Mouse (Mus musculus): ENCODE results near the gene Cox17. TPM values are rescaled to one million over a fixed set of nuclear protein-coding genes. Genes with fewer than 3 reads are reported as not detected.

Gene Cox17
- total RNA-seq, 2 experiments from 2014 or later = 131 to 133 TPM

DNA sequence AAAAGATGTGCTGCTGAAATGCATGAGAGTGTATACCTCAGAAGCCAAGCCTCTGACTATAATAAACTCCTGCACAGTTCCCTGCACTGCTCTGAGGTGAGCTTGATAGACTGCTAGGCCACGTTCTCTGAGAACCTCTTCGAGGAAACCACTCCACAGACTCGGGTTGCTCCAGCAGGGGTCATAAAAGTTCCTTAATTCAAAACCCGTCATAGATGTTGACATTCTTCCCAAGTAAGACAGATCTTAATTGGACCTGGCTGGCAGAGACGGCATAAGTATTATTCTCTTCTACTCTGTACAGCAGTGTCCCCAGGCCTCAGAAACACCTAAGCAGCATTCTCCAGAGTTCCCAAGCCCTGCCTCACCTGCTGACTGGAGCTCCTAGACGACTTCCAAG lies 4.1 kb downstream of the Cox17 start:
- H3K4me3 ChIP-seq = no peak overlapping the region
- no peak for TF ChIP-seq CTCF (IDR thresholded peaks at IDR 0.05)
- intact Hi-C loops (cut with DNase I) = no loop called here
- no peak overlapping the region for H3K27ac ChIP-seq
- DNase-seq (ENCODE audit: extremely low spot score in 1 of 2, low spot score in 2 of 2) = no peak

DNA sequence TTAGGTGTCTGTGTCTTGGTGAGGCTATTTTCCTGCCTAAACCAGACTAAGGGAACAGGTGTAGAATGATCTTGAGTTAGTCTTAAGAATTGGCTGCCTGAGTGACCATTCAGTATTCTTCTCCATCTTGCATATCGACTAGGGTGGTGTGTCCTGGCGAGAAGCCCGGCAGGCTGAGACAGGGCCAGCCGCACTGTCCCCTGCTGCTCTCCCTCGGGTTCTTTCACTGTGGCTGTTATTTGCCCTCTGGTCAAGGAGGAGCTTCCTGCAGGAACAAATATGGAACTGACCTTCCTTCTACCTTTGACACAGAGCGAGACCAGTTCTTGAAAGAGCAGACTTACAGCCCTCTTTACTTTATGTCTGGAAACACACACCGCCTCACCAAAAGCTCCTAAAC lies 5.2 kb downstream of the Cox17 start:
- DNase-seq (ENCODE audit: extremely low spot score in 1 of 2, low spot score in 2 of 2) = no peak
- no peak for TF ChIP-seq CTCF (IDR thresholded peaks at IDR 0.05)
- no peak overlapping the region for H3K27ac ChIP-seq
- no peak overlapping the region for H3K4me3 ChIP-seq
- intact Hi-C loops (cut with DNase I) = no loop called here

DNA sequence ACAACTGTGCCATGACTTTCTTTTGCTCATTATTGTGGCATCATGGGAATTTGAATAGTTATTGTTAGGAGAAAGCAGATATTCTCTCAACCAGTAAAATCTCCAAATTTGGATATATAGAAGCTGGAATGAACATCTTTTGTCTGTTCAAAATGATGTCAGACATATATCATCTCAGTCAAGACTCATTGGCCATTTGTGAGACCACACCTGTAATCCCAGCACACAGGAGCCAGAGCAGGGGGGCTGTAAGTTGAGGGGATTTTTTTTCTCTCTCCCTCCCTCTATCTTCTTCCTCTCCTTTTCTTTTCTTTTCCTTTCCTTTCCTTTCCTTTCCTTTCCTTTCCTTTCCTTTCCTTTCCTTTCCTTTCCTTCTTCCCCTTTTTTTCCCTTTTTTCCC lies 6.1 kb downstream of the Cox17 start:
- DNase-seq (ENCODE audit: extremely low spot score in 1 of 2, low spot score in 2 of 2) = no peak
- TF ChIP-seq CTCF (IDR thresholded peaks at IDR 0.05) = no peak
- Histone ChIP-seq H3K27ac (no peak overlapping the region), H3K4me3 (no peak overlapping the region)
- intact Hi-C loops (cut with DNase I) = no loop called here

DNA sequence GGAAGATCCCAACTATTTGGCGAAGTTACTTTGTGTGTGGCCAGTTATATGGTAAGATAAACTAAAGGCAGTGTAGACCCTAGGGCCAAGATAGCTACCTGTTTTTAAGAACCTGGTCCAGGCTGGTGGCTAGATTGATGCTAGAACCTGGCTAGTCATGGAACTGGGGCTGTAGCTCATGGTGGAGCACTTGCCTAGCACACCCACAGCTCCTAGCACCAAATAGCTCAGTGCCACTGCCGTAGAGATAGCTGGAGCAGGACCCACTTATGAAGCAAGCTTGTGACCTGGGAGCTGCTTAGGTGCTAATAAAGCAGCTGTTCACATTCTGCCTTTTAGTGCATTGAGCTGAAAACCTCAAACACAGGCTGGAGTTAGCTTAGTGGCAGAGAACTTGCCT lies 6.9 kb downstream of the Cox17 start:
- no peak overlapping the region for H3K4me3 ChIP-seq
- no peak for TF ChIP-seq CTCF (IDR thresholded peaks at IDR 0.05)
- no peak overlapping the region for H3K27ac ChIP-seq
- intact Hi-C loops (cut with DNase I) = no loop called here
- DNase-seq (ENCODE audit: extremely low spot score in 1 of 2, low spot score in 2 of 2) = no peak

DNA sequence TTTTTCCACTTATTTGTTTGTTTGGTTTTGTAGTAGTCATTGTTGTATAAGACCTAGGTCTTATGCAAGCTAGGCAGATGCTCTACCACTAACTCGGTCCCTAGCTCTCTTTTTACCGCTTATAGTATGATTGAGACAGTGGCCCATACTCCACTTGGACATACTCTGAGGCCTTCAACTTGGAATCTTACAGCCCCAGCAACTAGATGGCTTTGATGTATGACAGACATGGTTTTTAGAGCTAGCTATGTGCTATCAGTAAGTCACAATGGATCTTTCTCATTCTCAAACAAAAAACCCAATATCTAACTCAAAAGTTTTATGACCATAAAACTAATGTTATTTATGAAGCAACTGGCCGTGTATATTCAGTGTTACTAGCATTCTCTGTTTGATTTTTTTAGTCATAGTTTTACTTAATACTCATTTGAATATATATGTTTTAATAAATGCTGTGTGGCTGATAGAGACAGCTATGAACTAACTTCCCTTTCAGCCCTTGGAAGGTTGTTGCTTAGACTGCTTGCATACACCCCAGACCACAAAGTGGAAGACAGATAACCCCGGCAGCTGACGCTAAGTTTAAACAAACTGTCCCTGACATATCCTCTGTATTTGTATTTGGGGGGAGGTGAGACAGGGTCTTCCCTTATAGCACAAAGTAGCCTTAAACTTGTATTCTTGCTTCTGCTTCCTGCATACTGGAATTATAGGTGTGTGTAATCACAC lies 7.6 kb downstream of the Cox17 start:
- no peak overlapping the region for H3K27ac ChIP-seq
- intact Hi-C loops (cut with DNase I) = no loop called here
- no peak overlapping the region for H3K4me3 ChIP-seq
- DNase-seq (ENCODE audit: extremely low spot score in 1 of 2, low spot score in 2 of 2) = no peak
- TF ChIP-seq CTCF (IDR thresholded peaks at IDR 0.05) = no peak

DNA sequence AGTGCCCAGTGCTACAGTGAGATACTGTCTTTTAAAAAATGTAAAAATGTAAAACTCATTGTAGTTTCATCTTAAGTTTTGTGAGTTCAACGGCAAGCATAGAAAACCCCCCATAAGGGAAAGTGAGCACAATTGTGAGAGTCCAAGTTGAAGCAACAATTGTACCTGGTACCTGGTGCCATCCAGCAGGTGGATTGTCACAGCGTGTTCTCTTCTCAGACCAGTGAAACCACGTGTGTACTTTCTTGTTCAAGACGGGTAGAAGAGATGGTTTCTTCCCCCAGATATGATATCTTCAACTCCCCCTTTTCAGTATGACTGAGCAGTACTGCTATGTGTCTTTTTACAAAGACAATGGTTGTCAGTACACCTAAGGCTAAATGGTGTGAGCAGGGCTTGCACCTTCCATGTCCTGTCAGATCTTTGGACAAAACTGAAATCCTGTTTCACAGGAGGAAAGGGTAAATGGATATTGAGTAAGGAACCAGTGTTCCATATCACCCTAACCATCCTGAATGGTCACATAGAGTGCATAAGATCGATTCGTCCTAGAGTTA lies 11.5 kb downstream of the Cox17 start:
- no peak for DNase-seq (ENCODE audit: extremely low spot score in 1 of 2, low spot score in 2 of 2)
- Histone ChIP-seq H3K27ac (no peak overlapping the region), H3K4me3 (no peak overlapping the region)
- no peak for TF ChIP-seq CTCF (IDR thresholded peaks at IDR 0.05)
- intact Hi-C loops (cut with DNase I) = no loop called here

DNA sequence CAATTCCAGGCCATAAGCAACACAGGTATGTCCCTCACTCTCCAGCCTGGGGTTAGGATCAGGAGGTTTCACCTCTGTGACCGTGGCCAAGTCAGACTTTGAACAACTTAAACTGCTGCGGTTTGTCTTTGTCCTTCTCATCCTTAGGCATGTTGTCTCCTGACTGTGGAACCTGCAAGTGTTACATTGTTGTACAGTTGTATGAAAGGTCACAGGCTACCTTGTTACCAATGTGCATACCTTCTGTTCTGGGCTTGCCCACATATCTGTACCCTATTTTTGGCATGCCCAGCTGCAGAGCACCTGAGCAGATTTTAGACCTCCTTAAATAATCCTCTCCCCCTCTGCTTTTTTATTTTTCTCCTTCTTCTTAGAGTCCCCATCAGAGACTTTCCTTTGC lies 12.4 kb downstream of the Cox17 start:
- intact Hi-C loops (cut with DNase I) = no loop called here
- Histone ChIP-seq H3K4me3 (no peak overlapping the region), H3K27ac (no peak overlapping the region)
- DNase-seq (ENCODE audit: extremely low spot score in 1 of 2, low spot score in 2 of 2) = no peak
- no peak for TF ChIP-seq CTCF (IDR thresholded peaks at IDR 0.05)

DNA sequence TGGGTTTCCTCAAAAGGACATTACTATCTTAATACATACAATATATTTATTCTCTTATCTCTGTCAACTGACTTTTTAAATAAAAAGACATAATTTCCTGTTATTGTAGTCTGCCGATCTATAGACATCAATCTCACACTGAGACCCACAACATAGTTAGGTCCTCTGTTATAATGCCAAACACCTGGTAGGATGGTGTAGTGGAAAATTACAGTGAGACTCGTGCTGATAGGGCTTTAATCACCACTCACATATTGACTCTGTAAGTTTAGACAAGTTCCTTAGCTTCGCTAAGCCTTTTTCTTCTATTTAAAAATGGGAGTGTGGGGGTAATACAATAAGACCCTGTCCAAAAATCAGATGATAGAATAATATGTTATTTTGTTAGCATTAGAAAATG lies 13.1 kb downstream of the Cox17 start:
- H3K4me3 ChIP-seq = no peak overlapping the region
- no peak overlapping the region for H3K27ac ChIP-seq
- no peak for TF ChIP-seq CTCF (IDR thresholded peaks at IDR 0.05)
- no peak for DNase-seq (ENCODE audit: extremely low spot score in 1 of 2, low spot score in 2 of 2)
- intact Hi-C loops (cut with DNase I) = no loop called here

DNA sequence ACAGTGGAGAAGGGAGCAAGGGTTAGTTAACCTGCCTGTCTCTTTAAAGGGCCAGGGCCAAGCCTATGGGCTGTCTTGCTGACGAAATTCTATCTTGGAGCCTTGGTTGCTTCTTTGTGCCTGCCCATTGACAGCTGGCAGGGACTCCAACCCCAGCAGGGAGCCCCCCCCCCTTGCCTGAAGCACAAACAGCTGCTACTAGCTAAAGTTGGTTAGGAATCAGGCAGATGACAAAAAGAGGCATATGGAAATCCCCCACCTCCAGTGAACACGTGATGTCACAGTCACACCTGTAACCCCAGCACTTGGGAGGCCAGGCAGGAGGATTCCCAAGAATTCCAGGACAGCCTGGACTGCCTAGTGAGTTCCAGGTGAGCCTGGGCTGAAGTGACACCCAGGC lies 13.5 kb downstream of the Cox17 start:
- intact Hi-C loops (cut with DNase I) = no loop called here
- H3K27ac ChIP-seq = no peak overlapping the region
- TF ChIP-seq CTCF (IDR thresholded peaks at IDR 0.05) = no peak
- no peak overlapping the region for H3K4me3 ChIP-seq
- no peak for DNase-seq (ENCODE audit: extremely low spot score in 1 of 2, low spot score in 2 of 2)

DNA sequence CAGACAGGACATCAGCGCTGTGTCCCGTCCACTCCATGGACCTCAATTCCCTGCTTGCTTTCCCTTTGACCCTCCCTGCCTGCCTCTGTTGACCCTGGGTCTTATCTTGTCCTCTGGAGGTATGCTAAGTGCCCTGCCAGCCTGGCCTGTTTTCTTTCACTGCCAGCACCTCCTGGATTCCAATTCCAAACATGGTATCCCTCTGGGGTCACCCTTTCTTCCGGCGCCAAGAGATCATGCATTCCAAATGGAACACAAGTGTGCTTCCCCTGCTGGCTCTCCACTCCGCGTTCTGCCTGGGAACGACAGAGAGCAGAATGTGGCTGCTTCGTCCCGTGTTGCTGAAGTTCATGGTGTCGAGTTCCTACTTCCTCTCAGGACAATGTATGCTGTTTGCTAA lies 15.1 kb downstream of the Cox17 start, which contains the start of gene Popdc2:
Gene Popdc2 (plus strand): TSS at position 277 of the 400 bp plus-strand sequence.
- intact Hi-C loops (cut with DNase I) = no loop called here
- no peak for DNase-seq (ENCODE audit: extremely low spot score in 1 of 2, low spot score in 2 of 2)
- no peak for TF ChIP-seq CTCF (IDR thresholded peaks at IDR 0.05)
- Histone ChIP-seq H3K27ac (no peak within 1 kb of the TSS), H3K4me3 (no peak within 1 kb of the TSS)

DNA sequence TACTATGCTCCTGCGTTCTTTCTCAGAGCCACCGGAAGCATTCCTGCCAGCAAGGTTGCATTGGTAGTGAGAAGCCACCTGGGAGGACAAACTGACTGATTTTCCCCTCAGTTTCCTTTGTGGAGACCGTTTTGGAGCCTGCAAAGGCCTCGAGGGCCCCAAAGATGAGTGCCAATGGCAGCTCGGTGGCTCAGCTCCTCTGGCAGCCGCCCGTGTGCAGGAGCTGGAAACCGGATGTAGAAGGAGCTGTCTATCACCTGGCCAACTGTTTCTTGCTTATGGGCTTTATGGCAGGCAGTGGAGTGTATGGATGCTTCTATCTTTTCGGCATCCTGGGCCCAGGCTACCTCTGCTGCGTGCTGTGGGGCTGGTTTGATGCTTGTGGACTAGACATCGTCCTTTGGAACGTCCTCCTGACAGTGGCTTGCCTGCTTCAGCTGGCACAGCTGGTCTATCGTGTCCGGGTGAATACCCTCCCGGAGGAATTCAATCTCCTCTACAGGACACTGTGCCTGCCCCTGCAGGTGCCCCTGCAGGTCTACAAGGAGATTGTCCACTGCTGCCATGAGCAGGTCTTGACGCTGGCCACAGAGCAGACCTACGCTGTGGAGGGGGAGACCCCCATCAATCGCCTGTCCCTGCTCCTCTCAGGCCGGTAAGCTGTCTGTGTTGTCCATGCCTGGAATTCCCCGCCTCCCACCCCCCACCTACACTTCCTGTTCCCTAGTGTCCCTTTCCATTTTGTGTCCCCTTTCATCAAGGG lies 15.9 kb downstream of the Cox17 start:
- TF ChIP-seq CTCF (IDR thresholded peaks at IDR 0.05) = no peak
- Histone ChIP-seq H3K27ac (no peak overlapping the region), H3K4me3 (no peak overlapping the region)
- intact Hi-C loops (cut with DNase I) = no loop called here
- DNase-seq (ENCODE audit: extremely low spot score in 1 of 2, low spot score in 2 of 2) = no peak

DNA sequence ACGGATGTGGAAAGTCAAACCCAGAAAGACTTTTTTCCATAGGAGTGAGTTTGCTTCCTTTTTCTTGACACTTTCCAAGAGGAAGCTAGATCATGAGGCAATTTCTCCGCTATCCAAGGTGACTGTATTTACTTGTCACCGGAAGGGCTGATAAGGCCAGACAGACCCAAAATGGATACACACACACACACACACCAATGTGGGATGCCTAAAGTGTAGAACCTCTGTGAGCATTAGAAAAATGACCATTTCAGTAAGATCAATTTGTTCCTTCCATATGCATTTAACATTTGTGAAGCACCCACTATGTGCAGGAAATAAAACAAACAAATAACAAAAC lies 16.4 kb downstream of the Cox17 start:
- intact Hi-C loops (cut with DNase I) = no loop called here
- TF ChIP-seq CTCF (IDR thresholded peaks at IDR 0.05) = no peak
- Histone ChIP-seq H3K27ac (no peak overlapping the region), H3K4me3 (no peak overlapping the region)
- no peak for DNase-seq (ENCODE audit: extremely low spot score in 1 of 2, low spot score in 2 of 2)

All from left cerebral cortex, adult 2 months (tissue).